Mouse (Mus musculus) liver, adult 10 weeks (tissue): ENCODE data around the gene Ube2o. TPM values are rescaled to one million over a fixed set of nuclear protein-coding genes. Genes with fewer than 3 reads are reported as not detected.

Source experiments
- polyA plus RNA-seq: library from polyadenylated mRNA; stranded (reverse); fragments of 350-450 nt; fragmentation: Illumina TruSeq; extraction: RNeasy Lipid Tissue Mini Kit (QIAGEN cat#74804); gene quantifications from one replicate; pipeline ENCODE4 v1.2.3, GENCODE M21; 2014; ENCODE audit warnings: low read depth, low replicate concordance

The Ube2o gene
- polyA plus RNA-seq = 1.7 TPM

DNA sequence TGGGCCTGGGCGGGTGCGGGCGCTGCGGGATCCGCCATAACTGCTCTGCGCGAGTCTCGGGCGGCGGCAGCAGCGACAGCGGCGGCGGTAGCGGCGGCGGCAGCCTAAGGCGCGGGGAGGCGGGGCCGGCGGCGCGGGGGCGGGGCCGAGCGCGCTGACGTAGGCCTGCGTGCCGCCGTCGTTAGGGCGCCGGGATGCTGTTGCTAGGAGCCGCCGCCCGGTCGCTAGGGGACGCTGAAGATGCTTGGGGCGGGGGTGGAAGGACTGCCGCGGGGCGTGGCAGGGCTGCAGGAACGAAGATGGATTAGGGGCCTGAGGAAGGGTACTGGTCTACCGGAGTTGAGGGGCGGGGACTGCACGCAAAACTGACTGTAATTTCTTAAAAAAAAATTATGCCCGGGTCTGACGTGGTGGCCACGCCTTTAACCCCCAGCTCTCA, at the start of gene Ube2o:
Ube2o (minus strand) TSS at position 72 of the 439 bp plus-strand sequence.

DNA sequence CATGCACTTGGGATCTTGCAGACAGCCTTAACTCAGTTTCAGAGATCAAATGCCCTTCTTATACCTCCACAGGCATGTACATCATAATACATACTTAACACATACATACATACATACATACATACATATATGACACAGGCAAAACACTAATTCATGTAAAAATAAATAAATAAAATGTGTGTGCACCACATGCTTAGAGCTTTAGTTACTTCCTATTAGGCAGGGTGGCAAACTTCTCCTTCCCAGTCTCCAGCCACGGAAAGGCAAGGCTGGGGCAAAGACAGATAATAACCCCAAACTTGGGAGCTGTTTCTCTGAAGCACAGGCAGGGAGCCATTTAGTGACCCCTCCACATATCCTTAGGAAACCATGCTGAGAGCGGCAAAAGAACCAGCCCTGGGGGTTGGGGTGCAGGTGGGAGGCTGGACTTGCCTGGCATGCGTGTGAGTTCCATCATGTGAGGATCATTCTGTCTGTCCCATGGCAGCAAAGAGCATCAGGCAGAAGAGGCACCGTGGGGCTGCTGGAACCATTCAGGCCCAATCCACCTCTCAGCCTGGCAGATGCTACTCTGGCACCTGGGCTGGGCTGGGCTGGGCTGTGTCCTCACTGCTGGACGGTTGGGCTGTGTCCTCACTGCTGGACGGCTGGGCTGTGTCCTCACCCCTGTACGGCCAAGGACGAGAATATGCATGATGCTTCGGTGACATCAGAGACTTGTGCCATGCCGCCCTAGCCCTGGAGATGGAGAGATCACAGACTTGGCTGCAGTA, 45.2 kb upstream of the Ube2o start, which contains the start of gene Rhbdf2:
Rhbdf2 (minus strand) TSS at position 721 of the 773 bp plus-strand sequence.

GRCm38 (mm10) chr11:116586310-116586709, 5.1 kb upstream of the Ube2o start, which contains the start of gene Aanat:
Gene Aanat (plus strand): TSS chr11:116586432.

GRCm38 (mm10) chr11:116530187-116531147, 50.8 kb downstream of the Ube2o start, which contains the start of gene Sphk1:
Gene Sphk1 (plus strand): TSS chr11:116530925.

DNA sequence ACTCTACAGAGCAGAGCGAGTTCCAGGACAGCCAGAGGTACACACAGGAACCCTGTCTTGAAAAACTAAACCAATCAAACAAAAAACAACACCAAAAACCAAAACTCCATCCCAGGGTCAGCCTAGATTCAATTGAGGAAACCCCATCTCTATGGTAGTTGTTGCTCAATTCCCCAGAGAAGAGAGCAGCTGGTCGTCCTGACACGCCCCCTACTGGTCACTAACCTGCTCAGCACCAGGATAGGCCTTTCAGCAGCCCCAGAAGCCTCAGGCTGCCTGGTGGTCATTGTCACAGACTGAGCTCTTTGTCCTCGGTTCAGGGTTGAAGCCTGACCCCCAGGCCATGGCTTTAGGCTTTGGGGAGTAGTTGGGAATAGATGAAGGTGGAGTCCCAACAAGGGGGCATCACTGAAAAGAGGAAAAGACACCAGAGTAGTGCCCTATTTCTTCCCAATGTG, 87.4 kb downstream of the Ube2o start, which contains the start of gene Prpsap1:
Prpsap1 (minus strand) TSS at position 408 of the 458 bp plus-strand sequence.

Other genes starting within 250 kb of the Ube2o start
- not detected for gene Foxj1, start 246.0 kb downstream of the Ube2o start, polyA plus RNA-seq
- gene Rnf157, start 168.4 kb downstream of the Ube2o start, polyA plus RNA-seq = 0.13 TPM
- gene Ubald2, start 147.4 kb downstream of the Ube2o start, polyA plus RNA-seq = 4.4 TPM
- not detected for gene Qrich2, start 115.2 kb downstream of the Ube2o start, polyA plus RNA-seq
- gene Prpsap1, start 87.2 kb downstream of the Ube2o start, polyA plus RNA-seq = 28.4 TPM
- gene Sphk1, start 50.5 kb downstream of the Ube2o start, polyA plus RNA-seq = not detected
- not detected for gene Aanat, start 5.0 kb upstream of the Ube2o start, polyA plus RNA-seq
- gene Rhbdf2, start 45.6 kb upstream of the Ube2o start, polyA plus RNA-seq = 0.24 TPM
- gene Prcd, start 72.1 kb upstream of the Ube2o start, polyA plus RNA-seq = not detected
- gene Cygb, start 72.9 kb upstream of the Ube2o start, polyA plus RNA-seq = 0.42 TPM
- gene St6galnac1, start 194.1 kb upstream of the Ube2o start, polyA plus RNA-seq = not detected
- gene Mxra7, start 246.6 kb upstream of the Ube2o start, polyA plus RNA-seq = 1.2 TPM